Mouse (Mus musculus) hindbrain, postnatal 0 days (tissue): ENCODE data around the gene Ccdc85c. TPM values are rescaled to one million over a fixed set of nuclear protein-coding genes. Genes with fewer than 3 reads are reported as not detected.

Experiments
- ATAC-seq: fragments of 200-750 bp; cut with Nextera tagmentation; 2 replicates; pipeline ENCODE4 v1.8.0; 2017; ENCODE audit warnings: mild to moderate bottlenecking, moderate TSS enrichment, moderate library complexity
- DNase-seq: peaks from one replicate; pipeline ENCODE4 v3.0.0-alpha.2; 2015; ENCODE audit warnings: low spot score
- H3K27ac ChIP-seq: fragments of 300-500 bp; sonication (generic); 2 replicates; pipeline ENCODE4 v1.5.1; 2014; ENCODE audit warnings: mild to moderate bottlenecking
- H3K27me3 ChIP-seq: fragments of 300-500 bp; sonication (generic); 2 replicates; pipeline ENCODE4 v1.6.1; 2014; ENCODE audit warnings: low read length, mixed read lengths; ENCODE audit not compliant: insufficient read depth
- H3K36me3 ChIP-seq: fragments of 300-500 bp; sonication (generic); 2 replicates; pipeline ENCODE4 v1.6.1; 2014; ENCODE audit warnings: low read length, mixed read lengths; ENCODE audit not compliant: insufficient read depth
- H3K4me1 ChIP-seq: fragments of 300-500 bp; sonication (generic); 2 replicates; pipeline ENCODE4 v1.6.1; 2014; ENCODE audit warnings: antibody characterized with exemption, low read length, mixed read lengths; ENCODE audit not compliant: insufficient read depth
- H3K4me2 ChIP-seq: fragments of 300-500 bp; sonication (generic); 2 replicates; pipeline ENCODE4 v1.6.1; 2014; ENCODE audit warnings: low read depth, mild to moderate bottlenecking, low read length, moderate library complexity, mixed read lengths
- H3K4me3 ChIP-seq: fragments of 300-500 bp; sonication (generic); 2 replicates; pipeline ENCODE4 v1.5.1; 2014; ENCODE audit warnings: low read length
- H3K9ac ChIP-seq: fragments of 300-500 bp; sonication (generic); replicated peaks from 2 replicates; pipeline ENCODE4 v1.6.1; 2014; ENCODE audit warnings: mild to moderate bottlenecking, low read length, moderate library complexity, mixed read lengths
- H3K9me3 ChIP-seq: fragments of 300-500 bp; sonication (generic); 2 replicates; pipeline ENCODE4 v1.6.1; 2016; ENCODE audit warnings: low read length, mixed read lengths
- CTCF ChIP-seq: IDR thresholded peaks from 2 replicates; pipeline ENCODE4 v1.5.1; 2016; ENCODE audit warnings: antibody characterized with exemption, control low read depth, low read depth
- WGBS: fragments of 180-500 bp; shearing (Covaris S2); extraction: QIAGEN DNeasy Blood & Tissue Kit; methylation state at CpG from one replicate; pipeline ENCODE4 v1.1.7; 2014; 5-methylcytosine and 5-hydroxymethylcytosine counted together
- polyA plus RNA-seq: library from polyadenylated mRNA; unstranded; fragments of >200 nt; fragmentation: Nextera tagmentation; extraction: Ambion mirVana; gene quantifications from 2 replicates; pipeline ENCODE4 v1.2.1, GENCODE M21; 2015
- total RNA-seq: library from RNA; depleted of rRNA; stranded (reverse); fragments of >200 nt; gene quantifications from 2 replicates; pipeline ENCODE4 v1.2.3, GENCODE M21; 2014

The Ccdc85c gene
- total and polyA plus RNA-seq, 2 experiments from 2014 or later, result 17.0 to 94.7 TPM

DNA sequence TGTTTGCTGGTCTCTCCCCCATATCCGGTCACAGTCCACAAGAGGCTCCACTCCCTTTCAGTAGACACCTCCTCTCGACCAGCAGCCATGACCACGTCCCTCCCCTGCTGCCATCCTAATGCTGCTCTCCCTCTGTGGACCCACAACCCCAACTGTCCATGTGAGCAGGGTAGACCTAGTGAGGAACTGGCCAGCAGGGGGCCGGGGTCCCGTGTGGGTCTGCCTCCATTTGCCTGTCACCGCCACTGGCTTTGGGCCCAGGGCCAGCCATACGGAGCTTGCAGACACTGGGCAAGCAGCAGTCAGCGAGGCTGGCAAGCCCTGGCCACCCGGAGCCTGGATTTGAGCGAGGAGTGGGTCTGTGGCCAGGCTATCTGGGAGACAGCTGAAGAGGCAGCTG lies 54.0 kb downstream of the Ccdc85c start:
- H3K9ac ChIP-seq, result no peak overlapping the region
- no peaks in the 10 kb centered on the region for H3K36me3 ChIP-seq
- no peaks in the 10 kb centered on the region for H3K9me3 ChIP-seq
- WGBS, result 35% methylated on average over 10 of the region's 10 CpGs
- H3K4me2 ChIP-seq, result no peak overlapping the region
- no peak overlapping the region for H3K4me3 ChIP-seq
- H3K27ac ChIP-seq, result peak overlapping the region; percentile 51
- peaks cover 46% of the 10 kb centered on the region for H3K4me1 ChIP-seq
- peak; percentile 79 for DNase-seq
- peak; percentile 43 for ATAC-seq
- peak; percentile 67 for TF ChIP-seq CTCF
- H3K27me3 ChIP-seq, result no peaks in the 10 kb centered on the region

GRCm38 (mm10) chr12:108220621-108221020 lies 54.6 kb downstream of the Ccdc85c start:
- Histone ChIP-seq H3K27me3 (no peaks in the 10 kb centered on the region), H3K4me3 (no peak overlapping the region), H3K4me2 (0 out of 2 replicates have a peak overlapping the region, but pooled peaks have one; percentile 5), H3K9ac (no peak overlapping the region), H3K27ac (peak overlapping the region; percentile 51), H3K4me1 (peaks cover 43% of the 10 kb centered on the region), H3K36me3 (no peaks in the 10 kb centered on the region), H3K9me3 (no peaks in the 10 kb centered on the region)
- DNase-seq, result peak; percentile 51
- TF ChIP-seq CTCF, result no peak
- peak; percentile 36 for ATAC-seq
- 26% methylated on average over 12 of the region's 12 CpGs for WGBS

DNA sequence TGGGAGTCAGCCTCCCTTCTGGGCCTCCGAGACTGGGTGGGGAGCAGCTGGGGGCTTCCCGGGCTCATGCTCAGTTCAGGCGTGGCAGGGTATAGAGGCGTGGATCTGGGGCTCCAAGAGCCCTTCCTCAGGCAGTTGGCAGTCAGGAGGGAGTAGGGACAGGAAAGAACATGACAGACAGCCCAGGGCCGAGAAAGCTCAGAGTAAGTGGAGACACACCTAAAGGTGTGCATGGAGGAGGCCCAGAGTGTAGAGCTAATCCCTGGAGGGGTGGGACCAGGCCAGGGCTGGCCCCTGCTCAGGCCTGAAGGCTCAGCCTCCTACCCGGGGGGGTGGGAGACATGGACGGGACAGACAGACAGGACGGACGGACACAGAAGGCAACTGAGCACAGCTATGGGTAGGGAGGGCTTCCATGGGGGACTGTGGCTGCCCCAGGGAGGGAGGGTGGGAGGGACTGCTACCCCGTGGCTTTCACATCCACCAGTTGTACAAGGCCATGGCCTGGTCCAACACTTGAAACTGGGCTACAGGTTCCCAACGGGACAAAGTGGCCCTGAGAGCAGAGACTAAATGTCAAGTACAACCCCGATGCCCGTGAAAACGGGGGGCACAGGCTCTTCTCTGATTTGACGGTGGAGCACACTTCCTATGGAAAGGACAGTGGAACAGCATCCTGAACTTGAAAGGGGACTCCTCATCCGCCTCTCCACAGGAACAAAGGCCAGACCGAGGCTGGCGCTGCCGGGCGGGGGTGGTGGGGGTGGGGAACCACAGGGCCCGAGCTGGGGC lies 55.2 kb downstream of the Ccdc85c start:
- ATAC-seq, result no peak
- no peak overlapping the region for H3K4me2 ChIP-seq
- H3K4me1 ChIP-seq, result peaks cover 43% of the 10 kb centered on the region

DNA sequence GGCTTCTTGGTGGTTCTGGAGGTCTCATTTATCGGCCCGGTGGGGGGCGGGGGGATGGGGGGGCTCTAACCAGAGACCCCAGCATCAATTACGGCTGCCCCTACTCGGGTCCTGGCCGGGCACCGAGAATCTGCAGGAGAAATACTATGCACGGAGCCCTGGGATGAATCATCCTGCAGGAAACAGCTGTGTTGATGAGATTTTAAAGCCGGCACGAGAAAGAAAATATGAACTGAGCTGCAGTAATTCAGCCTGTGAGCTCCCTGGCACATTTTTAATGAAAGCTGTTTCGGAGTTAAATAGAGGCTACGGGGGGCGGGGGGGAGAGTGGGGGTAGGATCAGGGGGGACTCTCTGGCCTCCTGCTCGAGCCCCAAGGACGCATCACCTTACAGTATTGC lies 56.1 kb downstream of the Ccdc85c start:
- H3K27ac ChIP-seq, result peak overlapping the region; percentile 78
- H3K36me3 ChIP-seq, result no peaks in the 10 kb centered on the region
- ATAC-seq (no peak), DNase-seq (peak; percentile 42)
- 27% methylated on average over 15 of the region's 15 CpGs for WGBS
- H3K27me3 ChIP-seq, result no peaks in the 10 kb centered on the region
- peaks cover 43% of the 10 kb centered on the region for H3K4me1 ChIP-seq
- 0 out of 2 replicates have a peak overlapping the region, but pooled peaks have one; percentile 11 for H3K4me2 ChIP-seq
- H3K4me3 ChIP-seq, result no peak overlapping the region
- H3K9ac ChIP-seq, result peak overlapping the region; percentile 33
- TF ChIP-seq CTCF, result no peak
- H3K9me3 ChIP-seq, result no peaks in the 10 kb centered on the region

More for the DNA sequence above, 55.2 kb downstream of the Ccdc85c start:
- H3K36me3 ChIP-seq, result no peaks in the 10 kb centered on the region
- no peak overlapping the region for H3K4me3 ChIP-seq
- DNase-seq, result no peak
- peak overlapping the region; percentile 19 for H3K9ac ChIP-seq
- no peaks in the 10 kb centered on the region for H3K9me3 ChIP-seq
- 51% methylated on average over 21 of the region's 21 CpGs for WGBS
- no peaks in the 10 kb centered on the region for H3K27me3 ChIP-seq
- peak overlapping the region; percentile 78 for H3K27ac ChIP-seq
- no peak for TF ChIP-seq CTCF

- ATAC-seq, result no peak
- Histone ChIP-seq H3K36me3 (no peaks in the 10 kb centered on the region), H3K9ac (no peak overlapping the region), H3K27me3 (no peaks in the 10 kb centered on the region), H3K4me1 (peaks cover 43% of the 10 kb centered on the region), H3K9me3 (no peaks in the 10 kb centered on the region), H3K27ac (no peak overlapping the region), H3K4me2 (no peak overlapping the region), H3K4me3 (no peak overlapping the region)
- 51% methylated on average over 5 of the region's 5 CpGs for WGBS
- TF ChIP-seq CTCF, result peak; percentile 69
- peak; percentile 48 for DNase-seq
Measured at GRCm38 (mm10) chr12:108217572-108217971, 57.7 kb downstream of the Ccdc85c start.

- Histone ChIP-seq H3K27ac (peak overlapping the region; percentile 20; the same call in 1 of the 2 replicates), H3K36me3 (no peaks in the 10 kb centered on the region), H3K4me2 (no peak overlapping the region), H3K9me3 (no peaks in the 10 kb centered on the region), H3K4me1 (peaks cover 45% of the 10 kb centered on the region), H3K27me3 (no peaks in the 10 kb centered on the region), H3K9ac (no peak overlapping the region), H3K4me3 (no peak overlapping the region)
- ATAC-seq (no peak), DNase-seq (peak; percentile 65)
- TF ChIP-seq CTCF, result no peak
- 36% methylated on average over 11 of the region's 11 CpGs for WGBS
Measured at GRCm38 (mm10) chr12:108216611-108217370, 58.4 kb downstream of the Ccdc85c start.

- Histone ChIP-seq H3K4me3 (no peak overlapping the region), H3K9ac (no peak overlapping the region), H3K9me3 (no peaks in the 10 kb centered on the region), H3K27ac (no peak overlapping the region), H3K36me3 (no peaks in the 10 kb centered on the region), H3K4me1 (peaks cover 28% of the 10 kb centered on the region), H3K4me2 (no peak overlapping the region), H3K27me3 (no peaks in the 10 kb centered on the region)
- no peak for TF ChIP-seq CTCF
- ATAC-seq, result no peak
- no peak for DNase-seq
- 46% methylated on average over 8 of the region's 8 CpGs for WGBS
Measured at GRCm38 (mm10) chr12:108215090-108215489, 60.1 kb downstream of the Ccdc85c start.
